Mouse (Mus musculus) heart, postnatal 36 days (tissue): ENCODE data around the gene Tbc1d15. TPM values are rescaled to one million over a fixed set of nuclear protein-coding genes. Genes with fewer than 3 reads are reported as not detected.
"Not testable (repeated sequence)": the region's sequence is repeated elsewhere in the genome, so short reads cannot be mapped to it uniquely, and the experiment has no call there.

ENCODE experiments used
- DNase-seq, 2 experiments: peaks; one replicate each; pipeline ENCODE4 v3.0.0; 2021 to 2022
- intact Hi-C: fragments of 180-260 bp; cut with DNase I; formaldehyde crosslinking; loops from one replicate; pipeline ENCODE4 v1.15.1; 2025
- total RNA-seq, 2 experiments: library from RNA; stranded (reverse); gene quantifications; 2 replicates each; pipeline ENCODE4 v1.2.3; 2021

Tbc1d15 gene
- total RNA-seq, 2 experiments from 2014 or later: 57.6 to 61.4 TPM

- DNase-seq: no peak
- intact Hi-C loops: no loop called here
Measured at GRCm38 (mm10) chr10:115248041-115248440, 3.2 kb downstream of the Tbc1d15 start.

GRCm38 (mm10) chr10:115245488-115245887, 5.8 kb downstream of the Tbc1d15 start:
- intact Hi-C loops: no loop called here
- no peak for DNase-seq

- intact Hi-C loops: no loop called here
- no peak for DNase-seq
Measured at GRCm38 (mm10) chr10:115241082-115241595, 10.1 kb downstream of the Tbc1d15 start.

GRCm38 (mm10) chr10:115237931-115238330, 13.3 kb downstream of the Tbc1d15 start:
- intact Hi-C loops: no loop called here
- no peak for DNase-seq

- intact Hi-C loops: no loop called here
- no peak for DNase-seq
Measured at GRCm38 (mm10) chr10:115236733-115237132, 14.5 kb downstream of the Tbc1d15 start.

- intact Hi-C loops: no loop called here
- no peak for DNase-seq
Measured at GRCm38 (mm10) chr10:115235501-115235900, 15.8 kb downstream of the Tbc1d15 start.

GRCm38 (mm10) chr10:115233798-115234197, 17.5 kb downstream of the Tbc1d15 start:
- intact Hi-C loops: no loop called here

GRCm38 (mm10) chr10:115232513-115232912, 18.8 kb downstream of the Tbc1d15 start:
- no peak for DNase-seq
- intact Hi-C loops: no loop called here

More at GRCm38 (mm10) chr10:115233798-115234197, 17.5 kb downstream of the Tbc1d15 start:
- DNase-seq: no peak

GRCm38 (mm10) chr10:115229023-115229422, 22.2 kb downstream of the Tbc1d15 start:
- DNase-seq: no peak
- intact Hi-C loops: no loop called here

GRCm38 (mm10) chr10:115226586-115226985, 24.7 kb downstream of the Tbc1d15 start:
- intact Hi-C loops: no loop called here
- DNase-seq: no peak

- DNase-seq: no peak
- intact Hi-C loops: no loop called here
Measured at GRCm38 (mm10) chr10:115223845-115224244, 27.4 kb downstream of the Tbc1d15 start.

- intact Hi-C loops: no loop called here
- no peak for DNase-seq
Measured at GRCm38 (mm10) chr10:115212916-115213580, 38.2 kb downstream of the Tbc1d15 start.

GRCm38 (mm10) chr10:115205825-115206224, 45.4 kb downstream of the Tbc1d15 start:
- DNase-seq: no peak
- intact Hi-C loops: no loop called here

GRCm38 (mm10) chr10:115205284-115205683, 46.0 kb downstream of the Tbc1d15 start:
- DNase-seq: no peak
- intact Hi-C loops: no loop called here

GRCm38 (mm10) chr10:115191214-115191613, 60.1 kb downstream of the Tbc1d15 start:
- intact Hi-C loops: no loop called here
- no peak for DNase-seq

- DNase-seq: no peak
- intact Hi-C loops: no loop called here
Measured at GRCm38 (mm10) chr10:115187390-115187789, 63.9 kb downstream of the Tbc1d15 start.

GRCm38 (mm10) chr10:115184697-115185096, 66.6 kb downstream of the Tbc1d15 start, which contains the start of gene Tph2:
Gene Tph2, minus strand, starts transcription at chr10:115185022.
- intact Hi-C loops: no loop called here
- DNase-seq: peak; percentile 41 to 61

- intact Hi-C loops: no loop called here
- DNase-seq: no peak
Measured at GRCm38 (mm10) chr10:115181034-115181433, 70.2 kb downstream of the Tbc1d15 start.

- DNase-seq, intact Hi-C loops: not testable (repeated sequence)
Measured at GRCm38 (mm10) chr10:115178019-115178418, 73.2 kb downstream of the Tbc1d15 start.

- intact Hi-C loops: no loop called here
- no peak for DNase-seq
Measured at GRCm38 (mm10) chr10:115175591-115175991, 75.7 kb downstream of the Tbc1d15 start.

GRCm38 (mm10) chr10:115173336-115173735, 77.9 kb downstream of the Tbc1d15 start:
- intact Hi-C loops: no loop called here

GRCm38 (mm10) chr10:115171351-115171818, 79.9 kb downstream of the Tbc1d15 start:
- DNase-seq: peak in 1 of 2 experiments; percentile 2
- intact Hi-C loops: no loop called here

More at GRCm38 (mm10) chr10:115173336-115173735, 77.9 kb downstream of the Tbc1d15 start:
- DNase-seq: no peak
